Mouse (Mus musculus): ENCODE data around the gene 1700018B08Rik.

GRCm38 (mm10) chr8:121553831-121554475 is 9.8 kb upstream of the 1700018B08Rik start:
- TF ChIP-seq CTCF (conservative IDR thresholded peaks at IDR 0.05; ENCODE audit: low read length) (no peak), POU5F1 (IDR thresholded peaks at IDR 0.05; ENCODE audit: borderline replicate concordance, low read length) (no peak)
